Mouse (Mus musculus): ENCODE results near the gene Duox2. TPM values are rescaled to one million over a fixed set of nuclear protein-coding genes. Genes with fewer than 3 reads are reported as not detected.

Gene Duox2
- total and polyA plus RNA-seq, 3 experiments = not detected

- peaks cover 0 to 2% of the 10 kb centered on the region in 2 experiments; a peak in 1 of 4 replicates for H3K4me1 ChIP-seq (ENCODE audit: control insufficient read depth in 1 of 2, insufficient read depth in 2 of 2)
- peak overlapping the region; percentile 7; the same call in 1 of the 2 replicates for H3K4me2 ChIP-seq (ENCODE audit: insufficient read depth, low read depth, poor library complexity, severe bottlenecking)
- peak in 1 of 2 experiments; percentile 39; a peak in 2 of 4 replicates for TF ChIP-seq CTCF (conservative IDR thresholded peaks at IDR 0.05 in 1 of 2, IDR thresholded peaks at IDR 0.05 in 1 of 2; ENCODE audit: low read depth in 2 of 2, low read length in 2 of 2)
- no peak for TF ChIP-seq ETS1 (conservative IDR thresholded peaks at IDR 0.05; ENCODE audit: low read depth, low read length)
- no peak for TF ChIP-seq ZKSCAN1 (IDR thresholded peaks at IDR 0.05; ENCODE audit: borderline replicate concordance, low read depth, low read length)
- TF ChIP-seq MYC (IDR thresholded peaks at IDR 0.05; ENCODE audit: low read depth, low read length) = no peak
- no peak for TF ChIP-seq IRF4 (IDR thresholded peaks at IDR 0.05; ENCODE audit: low read depth, low read length)
- TF ChIP-seq TBP (conservative IDR thresholded peaks at IDR 0.05; ENCODE audit: low read depth, low read length) = no peak
- TF ChIP-seq MAFK (IDR thresholded peaks at IDR 0.05; ENCODE audit: insufficient replicate concordance, low read length) = no peak
- TF ChIP-seq RCOR1 (conservative IDR thresholded peaks at IDR 0.05; ENCODE audit: low read depth, low read length) = no peak
- TF ChIP-seq PAX5 (IDR thresholded peaks at IDR 0.05; ENCODE audit: low read length) = no peak
- no peak for TF ChIP-seq USF1 (IDR thresholded peaks at IDR 0.05; ENCODE audit: low read depth, low read length)
- TF ChIP-seq SMC3 (IDR thresholded peaks at IDR 0.05; ENCODE audit: low read depth, low read length) = peak; percentile 16; the same call in 1 of the 2 replicates
- TF ChIP-seq NRF1 (IDR thresholded peaks at IDR 0.05; ENCODE audit: low read depth, low read length) = no peak
- dilution Hi-C loops (cut with MboI; ENCODE audit: extremely low pct_ligation_motif_present, extremely low pct_unique_long_range_greater_than_20kb, low sequenced_read_pairs) = no loop called here
- no peaks in the 10 kb centered on the region for H3K36me3 ChIP-seq (replicated peaks in 1 of 2; ENCODE audit: control insufficient read depth in 1 of 2, insufficient read depth in 1 of 2, low read length in 1 of 2)
- no peak overlapping the region for H3K27ac ChIP-seq (ENCODE audit: insufficient read depth, low read depth)
- no peak for DNase-seq (ENCODE audit: extremely low read depth)
- H3K27me3 ChIP-seq (replicated peaks) = peaks cover 9% of the 10 kb centered on the region
- H3K79me2 ChIP-seq (replicated peaks; ENCODE audit: control insufficient read depth, extremely low read depth, insufficient read depth, poor library complexity, severe bottlenecking) = no peaks in the 10 kb centered on the region
- H3K9me3 ChIP-seq (replicated peaks; ENCODE audit: low read length) = peaks cover 4% of the 10 kb centered on the region
- no peak overlapping the region for H3K9ac ChIP-seq (ENCODE audit: insufficient read depth, low read depth)
- in situ Hi-C loops (cut with MboI; ENCODE audit: low pct_ligation_motif_present, low pct_unique_long_range_greater_than_20kb, low sequenced_read_pairs) = loop anchor here (5.0 kb wide), 1 partner anchor 103 kb away; no protein-coding TSS in a partner anchor
- H3K4me3 ChIP-seq (replicated peaks in 1 of 3; ENCODE audit: low read depth in 2 of 3, low read length in 2 of 3, poor library complexity in 1 of 3) = no peak overlapping the region
Observed at GRCm38 (mm10) chr2:122294916-122295315, 3.3 kb downstream of the Duox2 start.

- H3K27me3 ChIP-seq (replicated peaks) = peaks cover 4% of the 10 kb centered on the region
- no peak for DNase-seq (ENCODE audit: extremely low read depth)
- H3K27ac ChIP-seq (ENCODE audit: insufficient read depth, low read depth) = no peak overlapping the region
- no peak overlapping the region for H3K4me3 ChIP-seq (replicated peaks in 1 of 3; ENCODE audit: low read depth in 2 of 3, low read length in 2 of 3, poor library complexity in 1 of 3)
- H3K4me2 ChIP-seq (ENCODE audit: insufficient read depth, low read depth, poor library complexity, severe bottlenecking) = no peak overlapping the region
- no peak overlapping the region for H3K9ac ChIP-seq (ENCODE audit: insufficient read depth, low read depth)
- H3K36me3 ChIP-seq (replicated peaks in 1 of 2; ENCODE audit: control insufficient read depth in 1 of 2, insufficient read depth in 1 of 2, low read length in 1 of 2) = no peaks in the 10 kb centered on the region
- in situ Hi-C loops (cut with MboI; ENCODE audit: low pct_ligation_motif_present, low pct_unique_long_range_greater_than_20kb, low sequenced_read_pairs) (no loop called here), dilution Hi-C loops (cut with MboI; ENCODE audit: extremely low pct_ligation_motif_present, extremely low pct_unique_long_range_greater_than_20kb, low sequenced_read_pairs) (no loop called here)
- no peaks in the 10 kb centered on the region for H3K79me2 ChIP-seq (replicated peaks; ENCODE audit: control insufficient read depth, extremely low read depth, insufficient read depth, poor library complexity, severe bottlenecking)
- no peaks in the 10 kb centered on the region for H3K4me1 ChIP-seq (ENCODE audit: control insufficient read depth in 1 of 2, insufficient read depth in 2 of 2)
- no peaks in the 10 kb centered on the region for H3K9me3 ChIP-seq (replicated peaks; ENCODE audit: low read length)
- no peak for TF ChIP-seq GABPA (IDR thresholded peaks at IDR 0.05; ENCODE audit: insufficient replicate concordance, low read depth, low read length)
- TF ChIP-seq SMC3 (IDR thresholded peaks at IDR 0.05; ENCODE audit: low read depth, low read length) = no peak
- TF ChIP-seq MEF2A (IDR thresholded peaks at IDR 0.05; ENCODE audit: borderline replicate concordance, low read depth, low read length) = no peak
- TF ChIP-seq ZC3H11A (IDR thresholded peaks at IDR 0.05; ENCODE audit: low read depth, low read length) = no peak
- no peak for TF ChIP-seq POLR2A (IDR thresholded peaks at IDR 0.05; ENCODE audit: low read depth, low read length)
- no peak for TF ChIP-seq MAZ (IDR thresholded peaks at IDR 0.05; ENCODE audit: low read depth, low read length)
- no peak for TF ChIP-seq ZKSCAN1 (IDR thresholded peaks at IDR 0.05; ENCODE audit: borderline replicate concordance, low read depth, low read length)
- no peak for TF ChIP-seq KAT2A (IDR thresholded peaks at IDR 0.05; ENCODE audit: insufficient replicate concordance, low read length)
- no peak for TF ChIP-seq POLR2AphosphoS2 (IDR thresholded peaks at IDR 0.05; ENCODE audit: low read depth, low read length)
- no peak for TF ChIP-seq USF1 (IDR thresholded peaks at IDR 0.05; ENCODE audit: low read depth, low read length)
- no peak for TF ChIP-seq IRF4 (IDR thresholded peaks at IDR 0.05; ENCODE audit: low read depth, low read length)
- TF ChIP-seq JUN (IDR thresholded peaks at IDR 0.05; ENCODE audit: insufficient read depth, low read depth, low read length) = no peak
- no peak for TF ChIP-seq MAFK (IDR thresholded peaks at IDR 0.05; ENCODE audit: insufficient replicate concordance, low read length)
- no peak for TF ChIP-seq TCF12 (IDR thresholded peaks at IDR 0.05; ENCODE audit: low read depth, low read length)
Observed at GRCm38 (mm10) chr2:122286137-122286536, 12.1 kb downstream of the Duox2 start.

All from CH12.LX (cell line).